8 mouse cellular contexts compared by ENCODE assay signal in genomic region chr10:128082880-128083421, GRCm38 (mm10). TPM values are rescaled to one million over a fixed set of nuclear protein-coding genes. Genes with fewer than 3 reads are reported as not detected.
A peak's percentile ranks its signal among the peaks of the same experiment; 100 is the strongest.
DNase-seq lines count a peak whose midpoint lies in the region; ATAC-seq and TF ChIP-seq lines count a peak whose summit lies in the region.

Atp5b (plus strand) TSS chr10:128083273.

- peak; percentile 100 for DNase-seq in 416B (ENCODE audit: low read depth)
- peak; percentile 100 for DNase-seq in heart, adult 8-10 months (ENCODE audit: low spot score)
- peak; percentile 100 for DNase-seq in kidney, adult 9 months
- DNase-seq in limb, embryonic 14.5 days (ENCODE audit: low spot score) = peak; percentile 100
- DNase-seq in midbrain, postnatal 0 days (ENCODE audit: low spot score) = peak; percentile 100
- peak; percentile 93 to 96 for DNase-seq in spleen, postnatal 14 days (ENCODE audit: low spot score in 2 of 2)

- H3K36me3 ChIP-seq in embryonic facial prominence, embryonic 15.5 days = peaks cover 39% of the 10 kb centered on the region
- peaks cover 39% of the 10 kb centered on the region for H3K36me3 ChIP-seq in limb, embryonic 14.5 days (ENCODE audit: control insufficient read depth, insufficient read depth, low read length)
- peaks cover 23% of the 10 kb centered on the region for H3K36me3 ChIP-seq in midbrain, postnatal 0 days (ENCODE audit: insufficient read depth, low read length)

- TF ChIP-seq POLR2A in bone marrow, adult 2 months (IDR thresholded peaks at IDR 0.05; ENCODE audit: borderline replicate concordance, control insufficient read depth, low read depth, low read length) = peak; percentile 96; the same call in 1 of the 2 replicates
- TF ChIP-seq POLR2A in limb, embryonic 14.5 days (IDR thresholded peaks at IDR 0.05; ENCODE audit: borderline replicate concordance, extremely low read depth, insufficient read depth, insufficient read length) = peak; percentile 92; the same call in 1 of the 2 replicates

- H3K4me1 ChIP-seq in bone marrow, adult 2 months (ENCODE audit: control insufficient read depth, insufficient read depth, low read length) = no peaks in the 10 kb centered on the region; the same call in 1 of the 2 replicates
- H3K4me1 ChIP-seq in embryonic facial prominence, embryonic 15.5 days = peaks cover 23% of the 10 kb centered on the region
- peaks cover 7% of the 10 kb centered on the region for H3K4me1 ChIP-seq in limb, embryonic 14.5 days (ENCODE audit: control insufficient read depth, insufficient read depth, low read length)
- peaks cover 10% of the 10 kb centered on the region; the same call in 1 of the 2 replicates for H3K4me1 ChIP-seq in midbrain, postnatal 0 days (ENCODE audit: insufficient read depth, low read length)

- under 1% methylated on average over 34 of the region's 34 CpGs for WGBS in bone marrow, adult 2 months
- WGBS in embryonic facial prominence, embryonic 15.5 days = under 1% methylated on average over 34 of the region's 34 CpGs
- WGBS in limb, embryonic 14.5 days = under 1% methylated on average over 30 of the region's 34 CpGs
- WGBS in midbrain, postnatal 0 days = under 1% methylated on average over 31 of the region's 34 CpGs

- H3K4me2 ChIP-seq in embryonic facial prominence, embryonic 15.5 days (replicated peaks) = peak within 1 kb of the TSS; percentile 80
- H3K4me2 ChIP-seq in limb, embryonic 14.5 days (replicated peaks; ENCODE audit: low read depth, low read length, severe bottlenecking) = peak within 1 kb of the TSS; percentile 94
- peak within 1 kb of the TSS; percentile 88 for H3K4me2 ChIP-seq in midbrain, postnatal 0 days (ENCODE audit: low read depth, low read length, poor library complexity, severe bottlenecking)

- no peaks in the 10 kb centered on the region for H3K27me3 ChIP-seq in embryonic facial prominence, embryonic 15.5 days
- H3K27me3 ChIP-seq in limb, embryonic 14.5 days (ENCODE audit: control insufficient read depth, insufficient read depth, low read length) = no peaks in the 10 kb centered on the region
- H3K27me3 ChIP-seq in midbrain, postnatal 0 days (ENCODE audit: insufficient read depth, low read length) = no peaks in the 10 kb centered on the region

- ATAC-seq in embryonic facial prominence, embryonic 15.5 days (ENCODE audit: insufficient number of reproducible peaks, low FRiP score, low TSS enrichment, low read depth) = peak; percentile 98
- peak; percentile 99 for ATAC-seq in limb, embryonic 14.5 days (ENCODE audit: low FRiP score, low read depth)
- ATAC-seq in midbrain, postnatal 0 days (ENCODE audit: low FRiP score) = peak; percentile 98

- peak within 1 kb of the TSS; percentile 96 for H3K4me3 ChIP-seq in bone marrow, adult 2 months (replicated peaks; ENCODE audit: control insufficient read depth, low read depth, low read length)
- H3K4me3 ChIP-seq in embryonic facial prominence, embryonic 15.5 days (replicated peaks) = peak within 1 kb of the TSS; percentile 69
- H3K4me3 ChIP-seq in limb, embryonic 14.5 days (replicated peaks; ENCODE audit: low read length) = peak within 1 kb of the TSS; percentile 98
- H3K4me3 ChIP-seq in midbrain, postnatal 0 days (ENCODE audit: low read depth, low read length) = peak within 1 kb of the TSS; percentile 93

- TF ChIP-seq CTCF in bone marrow, adult 2 months (IDR thresholded peaks at IDR 0.05; ENCODE audit: control insufficient read depth, insufficient read depth, low read length) = no peak
- TF ChIP-seq CTCF in midbrain, postnatal 0 days (IDR thresholded peaks at IDR 0.05) = no peak

- peak within 1 kb of the TSS; percentile 95 for H3K9ac ChIP-seq in embryonic facial prominence, embryonic 15.5 days
- peak within 1 kb of the TSS; percentile 96 for H3K9ac ChIP-seq in limb, embryonic 14.5 days (ENCODE audit: low read depth, low read length, severe bottlenecking)
- peak within 1 kb of the TSS; percentile 98 for H3K9ac ChIP-seq in midbrain, postnatal 0 days (replicated peaks; ENCODE audit: low read length, poor library complexity, severe bottlenecking)

- H3K9me3 ChIP-seq in embryonic facial prominence, embryonic 15.5 days (replicated peaks) = no peaks in the 10 kb centered on the region
- no peaks in the 10 kb centered on the region for H3K9me3 ChIP-seq in limb, embryonic 14.5 days (ENCODE audit: control insufficient read depth, low read length)
- H3K9me3 ChIP-seq in midbrain, postnatal 0 days (ENCODE audit: low read length) = no peaks in the 10 kb centered on the region

- peak within 1 kb of the TSS; percentile 83 for H3K27ac ChIP-seq in bone marrow, adult 2 months (ENCODE audit: control insufficient read depth, insufficient read depth, low read depth, low read length, poor library complexity)
- H3K27ac ChIP-seq in embryonic facial prominence, embryonic 15.5 days (replicated peaks) = peak within 1 kb of the TSS; percentile 80
- H3K27ac ChIP-seq in limb, embryonic 14.5 days (replicated peaks; ENCODE audit: low read depth, low read length) = peak within 1 kb of the TSS; percentile 82
- peak within 1 kb of the TSS; percentile 95 for H3K27ac ChIP-seq in midbrain, postnatal 0 days (ENCODE audit: low read depth, low read length)

RNA-seq across cellular contexts. Expression of gene Atp5b, which starts in this region (rescaled TPM):
- polyA plus RNA-seq in bone marrow, adult 2 months (2011; ENCODE audit: insufficient read depth, insufficient read length, low replicate concordance, missing spikeins) = 369 and 567 TPM in 2 replicates
- 1,910 and 2,016 TPM in 2 replicates for polyA plus RNA-seq in embryonic facial prominence, embryonic 15.5 days (2015; fragmentation: Nextera tagmentation; extraction: Ambion mirVana)
- 1,000 to 10,000 TPM; 7,887 to 9,725 (median 8,934) TPM for total RNA-seq in heart, adult 8-10 months (2022)
- polyA plus RNA-seq in limb, embryonic 14.5 days (2012; rRNA removed) = 1,269 and 2,071 TPM in 2 replicates
- polyA plus RNA-seq in limb, embryonic 14.5 days (2014; fragmentation: Nextera tagmentation; extraction: Ambion mirVana) = 1,908 and 2,011 TPM in 2 replicates
- total RNA-seq in midbrain, postnatal 0 days (2014; rRNA removed) = 4,011 and 6,126 TPM in 2 replicates
- polyA plus RNA-seq in midbrain, postnatal 0 days (2015; fragmentation: Nextera tagmentation; extraction: Ambion mirVana) = 2,103 and 2,155 TPM in 2 replicates

Comparison
In these comparisons a context has a peak if more than half of its experiments do, and no peak if none do; other contexts are left out.
1. Peak in every context shown above with its lines: DNase-seq, ATAC-seq, H3K4me3 ChIP-seq and H3K27ac ChIP-seq.